Mouse (Mus musculus) ovary, postnatal 14 days (tissue): ENCODE measurements around the gene Cdk15.

Experiments
- DNase-seq: peaks from one replicate; pipeline ENCODE4 v3.0.0; 2022; ENCODE audit warnings: low spot score

Gene Cdk15

DNA sequence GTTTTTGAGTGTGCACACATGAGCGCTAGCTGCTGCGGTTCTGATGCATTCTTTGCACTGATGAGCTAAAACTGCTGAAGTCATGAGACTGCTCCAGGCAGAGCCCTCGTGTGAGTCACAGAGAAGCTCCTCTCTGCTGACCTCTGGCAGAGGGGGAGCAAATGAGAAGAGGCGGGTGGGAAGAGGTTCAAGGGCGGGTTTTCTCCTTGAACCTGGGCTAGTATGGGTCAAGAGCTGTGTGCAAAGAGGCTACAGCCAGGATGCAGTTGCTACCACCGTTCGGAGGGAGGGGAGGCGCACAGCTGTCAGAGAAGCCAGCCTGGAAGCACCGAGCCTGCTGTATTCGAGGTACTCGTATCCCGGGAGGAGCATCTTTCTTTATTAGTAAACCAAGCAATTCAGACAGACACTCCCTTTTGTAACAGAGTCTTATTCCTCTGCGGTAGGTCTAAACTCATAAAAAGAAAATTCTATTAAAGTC, at the start of gene Cdk15:
Gene Cdk15, plus strand, starts transcription at position 156 of the 481 bp plus-strand sequence.
- peak; percentile 5 for DNase-seq

- DNase-seq: no peak
These were observed 48.4 kb upstream of the Cdk15 start for GRCm38 (mm10) chr1:59208331-59208730.

DNA sequence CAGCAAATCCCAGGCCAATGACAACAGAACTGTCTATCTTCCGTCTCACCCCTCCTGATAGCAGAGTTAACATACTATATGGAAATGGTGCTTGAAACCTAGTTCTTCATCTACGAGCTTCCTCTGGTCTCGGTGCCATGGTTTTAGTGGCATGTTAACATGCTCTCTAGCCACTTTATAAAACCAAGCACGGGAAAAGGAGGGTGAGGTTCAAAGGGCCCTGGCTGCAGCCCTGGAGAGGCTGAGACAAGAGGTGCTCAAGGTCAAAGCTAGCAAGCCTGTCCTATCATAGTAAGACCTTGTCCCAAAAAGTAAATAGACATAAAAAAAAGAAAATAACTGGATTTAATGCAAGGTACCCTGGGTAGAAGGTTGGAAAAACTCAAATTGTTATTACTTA, 45.1 kb upstream of the Cdk15 start:
- DNase-seq: no peak

DNA sequence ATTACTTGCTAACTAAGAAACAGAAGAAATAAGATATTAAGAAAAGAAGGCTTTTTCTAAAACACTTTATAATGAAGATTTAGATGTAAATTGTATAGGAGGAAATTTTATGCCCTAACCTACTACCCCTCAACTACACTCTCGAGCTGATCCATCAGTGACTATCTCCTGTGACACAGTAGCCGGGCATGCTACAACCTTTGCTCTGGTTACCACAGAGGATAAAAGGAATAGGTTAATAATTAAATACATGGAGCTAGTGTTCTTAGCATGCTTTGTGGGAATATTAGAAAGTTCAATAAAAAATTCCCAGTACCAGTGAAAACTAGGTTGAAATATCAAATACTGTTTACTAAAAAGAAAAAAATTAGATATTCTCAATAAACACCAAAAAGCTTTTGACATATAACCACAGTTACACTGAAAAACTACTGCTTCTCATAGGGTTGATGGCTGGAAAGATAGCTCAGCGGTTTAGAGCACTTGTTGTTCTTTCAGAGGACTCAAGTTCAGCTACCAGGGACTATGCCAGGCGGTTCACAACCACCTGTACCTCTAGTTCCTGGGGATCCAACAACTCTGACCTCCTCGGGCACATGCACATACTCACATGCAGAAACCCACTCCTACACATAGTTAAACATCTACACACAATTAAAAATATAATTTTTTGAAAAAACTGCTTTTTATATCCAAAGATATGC, 44.5 kb upstream of the Cdk15 start:
- no peak for DNase-seq

DNA sequence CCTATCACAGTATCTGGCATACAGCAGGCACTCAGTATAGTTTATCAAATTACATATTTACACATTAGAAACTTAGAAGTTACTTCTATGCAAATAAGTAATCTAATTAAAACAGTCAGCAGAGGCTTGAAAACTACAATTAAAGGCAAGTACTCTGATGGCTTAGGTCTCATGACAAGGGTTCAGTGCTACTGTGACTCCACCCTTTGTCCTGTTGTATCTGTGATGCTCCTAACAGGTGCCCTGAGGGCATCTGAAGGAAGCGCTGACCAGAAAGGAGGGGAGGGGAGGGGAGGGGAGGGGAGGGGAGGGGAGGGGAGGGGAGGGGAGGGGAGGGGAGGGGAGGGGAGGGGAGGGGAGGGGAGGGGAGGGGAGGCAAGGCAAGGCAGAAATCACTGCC, 43.8 kb upstream of the Cdk15 start:
- no peak for DNase-seq

DNA sequence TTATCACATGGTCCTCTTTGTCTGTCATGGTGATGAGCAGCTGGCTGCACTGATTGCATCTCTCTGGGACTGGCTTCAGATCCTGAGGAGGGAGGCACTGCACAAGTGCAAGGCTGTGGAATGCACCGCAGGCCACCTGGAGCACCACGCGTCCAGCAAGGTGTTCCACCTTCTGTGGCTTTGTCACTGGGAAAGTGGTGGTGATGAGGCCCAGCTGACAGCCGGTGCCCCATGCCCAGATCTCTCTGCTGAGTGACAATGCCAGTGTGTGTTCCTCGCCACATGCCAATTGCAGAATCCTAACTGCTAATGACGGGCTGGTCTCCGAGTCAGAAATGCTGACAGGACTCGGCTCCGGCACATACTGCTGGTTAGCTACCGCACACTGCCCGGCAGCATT, 41.3 kb upstream of the Cdk15 start:
- DNase-seq: no peak

DNA sequence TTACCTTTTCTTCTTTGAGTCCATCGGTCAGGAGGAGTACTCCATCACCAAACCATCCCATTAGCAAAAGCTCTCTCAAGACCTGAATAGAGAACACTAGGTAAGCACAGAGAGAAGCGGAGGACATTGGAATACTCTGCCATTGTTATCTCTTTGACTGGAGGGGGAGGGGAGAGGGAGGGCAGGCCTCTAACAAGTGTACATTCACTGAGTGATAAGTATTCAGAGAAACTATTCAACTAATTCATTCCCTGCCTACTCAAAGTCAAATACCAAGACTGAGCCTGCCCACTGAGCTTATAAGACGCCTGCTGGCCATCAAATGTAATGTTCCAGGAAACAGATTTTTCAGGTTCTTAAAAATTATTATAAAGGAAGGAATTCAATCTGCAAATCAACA, 36.3 kb upstream of the Cdk15 start:
- no peak for DNase-seq

GRCm38 (mm10) chr1:59221591-59221990, 35.1 kb upstream of the Cdk15 start:
- no peak for DNase-seq

DNA sequence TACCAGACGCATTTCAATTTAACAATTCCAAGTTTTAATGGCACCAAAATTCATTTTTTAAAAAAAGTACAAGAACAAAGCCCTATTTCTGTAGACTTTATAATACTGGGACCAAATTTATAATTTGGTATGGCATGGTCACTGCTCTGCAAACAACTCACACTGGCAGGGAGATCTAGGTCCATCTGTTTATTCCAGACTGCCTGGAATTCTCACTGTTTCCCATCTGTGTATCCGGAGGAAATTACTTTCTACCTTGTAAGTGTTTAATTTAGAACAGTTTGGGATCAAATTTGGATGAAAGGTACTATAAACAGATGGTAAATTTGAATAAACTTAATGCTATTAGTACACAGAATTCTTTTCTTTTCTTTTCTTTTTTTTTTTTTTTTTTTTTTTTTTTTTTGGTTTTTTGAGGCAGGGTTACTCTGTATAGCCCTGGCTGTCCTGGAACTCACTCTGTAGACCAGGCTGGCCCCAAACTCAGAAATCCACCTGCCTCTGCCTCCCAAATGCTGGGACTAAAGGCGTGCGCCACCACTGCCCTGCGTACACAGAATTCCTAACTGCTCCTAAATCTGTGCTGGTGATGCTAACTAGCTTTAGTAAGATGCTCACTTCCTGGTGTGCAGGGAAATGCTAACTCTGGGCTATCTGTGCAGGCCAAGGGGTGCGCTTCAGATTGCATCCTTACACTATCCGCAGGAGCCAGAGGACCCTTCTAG, 34.4 kb upstream of the Cdk15 start:
- no peak for DNase-seq

DNA sequence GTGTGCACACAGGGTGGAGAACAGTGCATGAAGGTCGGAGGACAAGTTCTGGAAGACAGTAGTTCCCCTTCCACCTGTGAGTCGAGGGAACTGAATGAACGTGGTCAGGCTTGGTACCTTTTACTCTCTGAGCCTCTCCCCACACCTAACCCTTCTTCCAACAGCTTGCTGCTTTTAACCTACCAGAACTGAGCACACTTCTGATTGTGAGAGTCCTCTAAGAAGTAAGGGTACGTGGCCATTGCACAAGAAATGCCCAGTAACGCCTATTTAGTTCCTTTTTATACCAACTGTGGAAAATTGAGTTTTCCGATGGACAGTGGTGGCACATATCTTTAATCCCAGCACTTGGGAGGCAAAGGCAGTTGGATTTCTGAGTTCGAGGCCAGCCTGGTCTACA, 28.2 kb upstream of the Cdk15 start:
- no peak for DNase-seq

DNA sequence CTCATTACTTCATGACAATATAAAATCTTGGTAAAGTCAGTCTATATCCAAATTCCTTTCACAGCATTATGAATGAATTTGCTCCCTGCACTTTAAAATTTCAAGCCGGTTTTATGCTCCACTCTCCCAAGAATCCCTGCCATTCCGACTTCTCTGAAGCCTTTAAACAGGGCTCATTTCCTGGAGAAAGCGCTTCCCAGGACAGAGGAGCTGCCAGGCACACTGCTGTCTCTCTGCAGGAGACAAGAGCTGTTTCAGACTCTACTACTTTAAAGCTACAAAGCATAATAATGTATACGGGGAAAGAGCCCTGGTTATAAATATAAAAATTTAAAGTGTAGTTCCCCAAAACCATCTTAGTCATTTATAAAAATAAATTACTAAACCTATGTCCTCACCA, 27.5 kb upstream of the Cdk15 start:
- no peak for DNase-seq

GRCm38 (mm10) chr1:59236856-59237441, 19.8 kb upstream of the Cdk15 start, which contains the start of gene Als2:
Gene Als2, minus strand, starts transcription at chr1:59237231.
- DNase-seq: peak; percentile 99

GRCm38 (mm10) chr1:59237614-59238211, 19.0 kb upstream of the Cdk15 start:
- peak; percentile 47 for DNase-seq

DNA sequence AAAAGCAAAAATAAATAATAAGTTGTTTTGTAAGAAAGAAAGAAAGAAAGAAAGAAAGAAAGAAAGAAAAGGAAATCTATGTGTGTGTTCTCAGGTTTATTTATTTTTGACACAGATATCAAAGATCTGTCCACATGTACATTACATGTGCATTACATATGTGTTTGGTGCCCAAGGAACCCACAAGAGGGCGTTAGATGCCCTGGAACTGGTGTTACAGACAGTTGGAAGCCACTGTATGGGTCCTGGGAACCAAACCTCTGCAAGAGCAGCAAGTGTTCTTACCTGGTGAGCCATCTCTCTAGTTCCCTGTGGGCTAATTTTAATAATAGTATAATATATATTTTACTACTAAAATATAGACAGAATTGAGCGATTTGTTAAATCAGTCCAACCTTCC, 12.9 kb upstream of the Cdk15 start:
- DNase-seq: no peak

DNA sequence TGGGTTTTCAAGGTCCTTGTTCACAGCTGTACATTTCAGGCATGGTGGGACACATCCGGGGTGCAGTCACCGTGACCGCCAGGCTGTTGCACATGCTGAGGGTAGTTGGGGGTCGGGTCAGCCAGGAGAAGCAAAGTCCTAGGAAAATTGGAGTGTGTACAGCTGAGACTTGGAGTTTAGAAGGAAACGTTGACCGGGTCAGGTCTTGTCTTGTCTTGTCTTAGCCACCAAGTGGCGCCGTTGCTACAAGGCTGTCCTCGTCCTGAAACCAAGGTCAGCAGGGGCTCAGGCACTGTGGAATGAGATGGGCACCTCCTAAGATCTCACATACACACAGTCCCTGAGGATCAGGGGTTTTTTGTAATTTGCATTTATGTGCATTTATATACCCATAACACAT, 9.1 kb upstream of the Cdk15 start:
- DNase-seq: peak; percentile 42

- DNase-seq: no peak
These were observed 3.9 kb upstream of the Cdk15 start for GRCm38 (mm10) chr1:59252762-59253161.

GRCm38 (mm10) chr1:59253301-59253909, 3.3 kb upstream of the Cdk15 start:
- DNase-seq: no peak

- DNase-seq: no peak
These were observed 1.0 kb downstream of the Cdk15 start for GRCm38 (mm10) chr1:59257736-59258135.

DNA sequence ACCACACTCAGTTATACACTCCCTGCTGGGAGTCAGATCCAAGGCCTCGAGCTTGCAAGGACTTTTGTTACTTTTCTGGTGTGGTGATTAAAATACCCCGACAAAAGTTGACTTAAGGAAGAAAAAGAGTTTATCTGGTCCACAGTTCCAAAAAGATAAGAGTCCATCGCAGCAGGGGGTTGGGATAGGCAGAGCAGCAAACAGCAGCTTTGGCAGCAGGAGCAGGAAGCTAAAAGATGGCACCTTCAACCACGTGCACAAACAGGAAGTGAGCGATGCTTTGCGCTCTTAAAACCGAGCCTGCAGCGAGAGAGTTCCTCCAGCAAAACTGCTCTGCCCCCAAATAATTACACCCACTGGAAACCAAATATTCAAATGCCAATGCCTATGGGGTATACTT, 12.2 kb downstream of the Cdk15 start:
- DNase-seq: no peak

GRCm38 (mm10) chr1:59269466-59269865, 12.8 kb downstream of the Cdk15 start:
- no peak for DNase-seq

- peak; percentile 9 for DNase-seq
These were observed 13.4 kb downstream of the Cdk15 start for GRCm38 (mm10) chr1:59269951-59270689.

DNA sequence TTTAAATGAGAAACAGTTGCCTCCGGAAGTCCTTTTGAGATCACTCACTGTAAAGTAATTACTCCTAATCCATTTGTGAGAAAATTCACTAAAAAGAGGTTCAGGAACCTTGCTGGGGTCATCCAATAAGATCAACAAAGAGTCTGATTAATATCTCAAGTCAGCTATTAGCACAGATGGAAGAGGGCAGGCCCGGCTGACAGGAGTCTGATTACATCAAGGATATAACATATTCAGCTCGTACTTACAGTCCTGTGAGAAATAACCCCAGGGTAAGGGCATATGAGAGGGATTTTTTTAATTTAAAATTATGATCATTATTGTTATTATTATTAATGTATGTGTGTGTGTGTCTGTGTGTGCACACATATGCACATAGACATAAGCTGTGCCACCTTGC, 15.5 kb downstream of the Cdk15 start:
- DNase-seq: no peak
